Mouse (Mus musculus): ENCODE measurements at regions not wholly inside any gene's neighbourhood (a gene's known extent, or its start where the extent isn't known, plus 50 kb on each side); places are given as distances from the start of the nearest gene placed in this dataset. TPM values are rescaled to one million over a fixed set of nuclear protein-coding genes. Genes with fewer than 3 reads are reported as not detected.

Small RNAs in the stretch of these regions (microRNA-seq; reads per million reads assigned to microRNA genes)
- not detected for gene Gm24275

All from kidney, embryonic 16.5 days (tissue).